Mouse (Mus musculus) kidney, adult 8-10 months (tissue): ENCODE measurements around the gene Fam155a.
"Not testable (repeated sequence)": the region's sequence is repeated elsewhere in the genome, so short reads cannot be mapped to it uniquely, and the experiment has no call there.

Experiments used
- DNase-seq, 2 experiments: peaks; one replicate each; pipeline ENCODE4 v3.0.0; 2022

Fam155a gene

DNA sequence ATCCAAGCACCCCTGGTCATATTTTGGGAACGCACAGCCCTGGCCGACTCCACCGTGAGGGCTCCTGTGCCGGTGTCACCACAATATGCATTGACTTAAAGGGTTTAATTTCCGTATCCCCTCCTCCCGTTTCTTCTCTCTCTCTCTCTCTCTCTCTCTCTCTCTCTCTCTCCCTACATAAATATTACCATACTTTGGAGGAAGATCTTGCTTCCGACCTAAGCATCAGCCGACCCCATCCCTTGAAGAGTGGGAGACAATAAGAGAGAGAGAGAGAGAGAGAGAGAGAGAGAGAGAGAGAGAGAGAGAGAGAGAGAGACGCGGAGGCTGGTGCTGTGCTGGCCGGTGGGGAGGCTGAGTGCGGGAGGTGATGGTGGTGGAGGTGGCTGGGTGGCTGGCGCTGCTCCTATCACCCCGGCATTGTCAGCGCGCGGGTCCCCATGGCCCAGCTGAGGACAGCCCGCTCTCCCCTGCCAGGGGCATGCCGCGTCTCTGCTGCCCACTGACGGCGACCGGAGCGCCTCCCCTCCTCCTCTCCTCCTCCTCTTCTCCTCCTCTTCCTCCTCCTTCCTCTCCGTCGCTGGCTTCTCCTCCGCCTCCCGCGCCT, at the start of gene Fam155a:
Fam155a (minus strand) TSS at position 163 of the 607 bp plus-strand sequence.
- DNase-seq = no peak

DNA sequence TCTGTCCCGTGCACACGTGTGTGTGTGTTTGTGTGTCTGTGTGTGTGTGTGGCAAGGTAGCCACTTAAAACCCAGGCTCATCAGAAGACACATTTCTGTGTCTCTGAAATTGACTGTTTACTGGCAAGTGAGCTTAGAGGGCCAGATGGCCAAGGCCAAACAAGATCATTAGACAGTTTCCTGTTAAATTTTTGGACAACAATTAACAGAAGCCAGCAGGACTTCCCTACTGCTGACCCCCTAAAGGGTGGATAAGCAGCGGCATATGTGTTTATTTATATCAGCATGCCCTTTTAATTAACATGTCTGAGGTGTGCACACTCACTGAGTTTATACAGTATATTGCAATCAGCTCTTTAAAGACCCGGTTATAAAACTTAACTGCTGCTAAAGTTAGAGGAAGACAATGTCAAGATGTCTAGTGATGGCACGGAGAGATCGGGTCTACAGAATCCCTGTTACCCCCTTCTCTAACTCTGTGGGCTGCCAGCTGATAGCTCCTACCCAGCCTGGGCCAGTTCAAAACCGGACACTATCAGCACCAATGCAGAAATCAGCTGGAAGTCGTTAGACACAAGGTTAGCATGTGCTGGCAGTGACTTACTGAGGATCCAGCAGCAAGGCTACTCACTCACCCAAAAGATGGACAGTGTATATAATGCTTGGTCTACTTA, 42.4 kb upstream of the Fam155a start:
- no peak for DNase-seq

DNA sequence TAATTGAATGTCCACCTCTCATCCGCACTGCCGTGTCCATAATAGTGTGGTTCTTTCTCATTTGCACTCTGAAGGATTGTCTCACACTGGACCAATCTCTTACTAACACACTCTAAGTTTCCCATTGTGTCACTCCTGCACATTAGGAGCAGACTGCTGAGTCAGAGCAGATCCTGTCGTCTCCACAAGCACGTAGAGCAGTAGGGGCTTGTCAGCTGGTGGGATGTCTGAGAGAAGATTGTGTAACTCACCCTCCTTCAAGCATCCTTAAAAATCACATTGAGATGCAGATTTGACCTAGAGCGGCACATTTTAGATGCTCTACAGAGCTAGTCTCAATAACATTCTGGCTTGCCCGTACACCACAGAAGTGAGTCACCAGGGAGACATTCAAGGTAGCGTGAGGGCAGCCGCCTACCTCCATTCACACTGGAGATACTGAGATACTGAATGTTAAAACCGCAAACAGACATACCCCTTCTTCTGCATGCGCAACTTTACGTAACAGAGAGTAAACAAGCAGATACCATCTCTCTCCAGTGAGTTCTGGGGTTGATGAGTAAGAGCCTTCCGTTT, 40.1 kb upstream of the Fam155a start:
- DNase-seq = no peak

- no peak for DNase-seq
Measured at GRCm38 (mm10) chr8:9808596-9808995, 37.6 kb upstream of the Fam155a start.

DNA sequence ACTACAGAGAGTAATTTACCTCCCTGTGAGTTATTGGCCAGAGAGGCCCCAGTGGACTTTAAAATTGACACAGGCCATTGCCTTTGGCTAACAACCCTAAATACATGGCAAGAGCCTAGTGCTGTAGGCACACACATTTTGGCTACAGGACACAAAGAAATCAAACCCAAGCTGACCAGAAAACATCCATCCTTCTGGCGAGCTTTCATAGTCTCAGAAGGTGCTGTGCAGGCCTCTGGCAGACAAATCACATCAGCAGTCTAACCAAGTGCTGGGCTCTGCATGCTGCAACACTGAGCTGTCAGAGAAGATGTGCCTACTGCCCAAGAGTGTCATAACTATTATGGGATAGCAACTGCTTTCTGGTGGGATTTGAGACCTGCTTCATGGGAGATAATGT, 34.7 kb upstream of the Fam155a start:
- DNase-seq = no peak

DNA sequence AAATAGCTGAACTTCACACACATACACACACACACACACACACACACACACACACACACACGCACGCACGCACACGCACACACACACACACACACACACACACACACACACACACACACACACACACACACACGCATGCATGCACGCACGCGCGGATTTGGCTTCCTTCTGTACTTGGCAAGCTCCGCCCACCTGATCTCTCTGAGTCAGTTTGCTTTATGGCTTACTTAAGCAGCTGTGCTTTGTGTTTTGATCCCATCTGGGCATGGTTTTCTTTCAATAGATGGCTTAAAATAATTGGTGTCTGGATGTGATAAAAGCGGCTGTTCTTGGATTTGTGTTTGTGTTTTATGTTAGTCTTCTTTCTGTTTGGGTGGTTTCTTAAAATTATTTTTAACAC, 29.4 kb upstream of the Fam155a start:
- DNase-seq = not testable (repeated sequence)

- DNase-seq = no peak
Measured at GRCm38 (mm10) chr8:9799923-9800322, 29.0 kb upstream of the Fam155a start.

- DNase-seq = no peak
Measured at GRCm38 (mm10) chr8:9797514-9797913, 26.6 kb upstream of the Fam155a start.

DNA sequence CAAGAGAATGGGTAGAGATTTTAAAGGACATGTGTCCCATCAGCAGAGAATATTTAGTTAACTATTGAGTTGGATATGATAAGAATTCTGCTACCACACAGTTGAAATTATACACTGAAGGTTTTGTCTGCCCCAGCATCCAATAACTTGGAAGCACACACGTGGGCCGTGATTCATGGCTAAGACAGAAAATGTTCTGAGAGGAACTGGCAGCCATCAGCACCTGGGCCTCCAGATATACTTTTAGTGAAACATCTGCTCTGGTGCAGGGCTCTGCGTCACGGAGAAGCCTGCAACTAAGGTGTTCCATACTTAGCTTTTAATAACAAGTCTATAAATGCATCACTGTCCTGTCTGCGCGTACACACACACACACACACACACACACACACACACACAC, 24.8 kb upstream of the Fam155a start:
- no peak for DNase-seq

DNA sequence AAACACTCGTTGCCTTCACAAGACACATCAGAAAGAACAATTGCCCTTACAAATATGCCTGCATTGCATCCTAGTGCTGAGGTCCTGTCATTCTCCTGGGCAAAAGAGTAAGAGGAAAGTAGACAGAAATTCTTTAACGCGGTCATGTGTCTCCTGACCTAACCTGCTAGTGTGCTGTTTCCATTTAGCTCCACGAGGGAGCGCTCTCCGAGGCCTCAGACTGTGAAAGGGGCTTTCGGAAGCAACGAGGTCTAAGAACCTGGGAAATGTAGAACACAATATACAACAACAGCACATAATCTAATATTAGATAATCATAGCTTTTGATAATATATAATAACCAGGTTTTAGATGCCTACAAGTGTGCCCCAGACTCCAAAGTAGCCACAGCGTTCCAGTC, 22.4 kb upstream of the Fam155a start:
- no peak for DNase-seq

- DNase-seq = no peak
Measured at GRCm38 (mm10) chr8:9780332-9780731, 9.4 kb upstream of the Fam155a start.

DNA sequence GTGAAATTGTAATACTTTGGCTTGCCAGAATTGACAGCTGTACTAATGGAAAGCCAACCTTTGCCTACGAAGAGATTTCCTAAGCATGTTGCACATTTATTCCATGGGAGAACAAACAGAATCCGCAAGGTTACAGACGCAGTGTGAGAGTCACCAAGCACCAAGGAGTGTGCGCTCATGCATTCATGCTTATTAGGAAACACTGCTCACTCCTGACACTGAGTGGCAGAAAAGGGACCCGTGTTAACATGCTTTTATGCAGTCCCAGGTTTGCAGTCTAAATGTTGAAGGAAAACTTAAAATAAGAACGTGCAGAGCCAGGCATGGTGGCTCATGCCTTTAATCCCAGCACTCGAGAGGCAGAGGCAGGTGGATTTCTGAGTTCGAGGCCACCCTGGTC, 7.2 kb upstream of the Fam155a start:
- no peak for DNase-seq

DNA sequence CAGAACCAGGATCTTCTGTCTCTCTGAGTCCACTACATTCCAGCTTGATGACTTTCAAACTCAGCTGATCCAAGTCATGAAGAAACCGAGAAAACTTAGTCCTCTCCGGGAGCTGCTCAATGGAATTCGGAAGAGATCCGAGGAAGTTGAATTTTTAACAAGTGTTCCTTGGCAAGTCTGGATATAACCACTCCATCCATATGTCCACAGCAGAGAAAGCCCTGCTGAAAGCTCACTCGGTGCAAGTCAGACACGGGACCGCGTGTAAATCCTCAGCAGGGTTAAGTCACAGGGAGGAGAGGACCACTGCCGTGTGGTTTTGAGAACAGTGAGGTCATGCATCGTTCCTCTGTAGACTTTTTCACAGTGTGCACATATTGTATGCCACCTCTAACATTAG, 5.9 kb upstream of the Fam155a start:
- DNase-seq = no peak

GRCm38 (mm10) chr8:9772519-9772840, 1.5 kb upstream of the Fam155a start:
- no peak for DNase-seq

DNA sequence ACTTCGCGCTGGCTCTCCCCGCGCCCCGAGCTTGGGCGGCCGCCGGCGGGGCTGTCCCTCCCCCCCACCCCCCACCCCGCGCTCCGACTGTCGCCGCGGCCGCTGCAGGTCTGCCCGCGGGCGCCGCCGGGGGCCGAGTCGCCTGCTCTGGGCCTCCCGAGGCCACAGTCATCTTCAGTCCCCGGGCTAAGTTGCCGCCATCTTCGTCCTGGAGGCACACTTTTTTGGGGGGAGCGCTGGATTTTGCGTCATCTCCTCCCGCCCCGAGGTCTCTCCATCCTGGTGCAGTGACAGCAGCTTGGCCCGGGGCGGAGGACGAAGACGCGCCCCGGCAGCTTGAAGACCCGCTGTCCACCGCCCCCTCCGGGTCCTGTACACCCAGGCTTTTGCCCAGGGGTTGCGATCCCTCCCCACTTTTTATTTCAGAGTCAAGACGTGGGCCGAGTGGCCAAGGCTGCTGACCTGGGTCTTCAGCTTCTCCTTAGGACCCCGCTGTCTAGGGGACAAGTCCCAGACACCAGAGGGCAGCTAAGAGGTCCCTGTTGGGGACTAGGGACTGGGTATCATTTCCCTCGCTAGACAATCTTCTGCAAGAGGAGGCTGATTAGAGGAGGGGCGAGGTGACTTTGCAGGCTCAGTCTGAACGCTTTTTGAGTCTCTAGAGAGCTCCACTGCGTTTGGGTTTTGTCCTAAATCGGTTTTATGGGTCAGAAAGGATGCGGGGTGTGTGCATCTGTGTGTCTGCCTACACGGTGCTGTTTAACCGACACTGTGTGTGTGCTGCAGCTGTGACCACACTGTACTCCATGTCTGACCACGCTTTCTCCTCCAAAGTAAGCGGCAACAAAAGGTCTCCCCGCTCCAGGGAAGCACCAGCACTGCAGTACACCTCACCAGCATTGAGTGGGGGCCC, 901 bp upstream of the Fam155a start:
- DNase-seq = no peak

DNA sequence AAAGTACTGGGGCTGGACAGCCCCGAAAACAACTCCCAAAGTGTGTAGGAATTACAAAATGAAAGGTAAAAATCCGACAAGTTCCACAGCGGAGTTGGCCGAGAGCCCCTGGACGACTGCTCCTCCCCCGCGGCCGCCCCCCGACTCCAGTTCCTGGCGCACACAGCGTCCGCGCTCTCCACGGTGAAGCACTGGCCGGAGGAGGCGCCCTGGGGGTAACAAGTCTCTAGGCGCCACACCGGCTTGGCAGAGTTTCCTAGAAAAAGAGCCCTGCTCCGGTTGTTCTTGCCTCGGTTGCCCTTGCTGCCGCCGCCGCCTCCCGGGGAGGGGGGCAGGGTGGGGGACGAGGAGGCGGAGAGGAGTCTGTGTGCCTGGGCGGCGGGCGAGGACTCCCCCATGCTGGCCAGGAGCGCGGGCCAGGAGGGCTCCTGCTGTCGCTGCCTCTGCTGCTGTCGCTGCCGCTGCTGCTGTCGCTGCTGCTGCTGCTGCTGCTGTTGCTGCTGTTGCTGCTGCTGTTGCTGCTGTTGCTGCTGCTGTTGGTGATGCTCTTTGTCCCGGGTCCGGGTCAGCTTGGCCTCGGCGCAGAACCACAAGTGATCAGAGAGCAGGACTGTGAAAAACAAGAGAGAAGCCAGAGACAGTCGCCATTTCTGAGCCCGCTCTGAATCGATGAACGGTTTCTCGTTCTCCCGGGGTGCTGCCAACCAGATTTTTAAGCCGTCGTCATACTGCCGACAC, 531 bp downstream of the Fam155a start:
- DNase-seq = no peak

DNA sequence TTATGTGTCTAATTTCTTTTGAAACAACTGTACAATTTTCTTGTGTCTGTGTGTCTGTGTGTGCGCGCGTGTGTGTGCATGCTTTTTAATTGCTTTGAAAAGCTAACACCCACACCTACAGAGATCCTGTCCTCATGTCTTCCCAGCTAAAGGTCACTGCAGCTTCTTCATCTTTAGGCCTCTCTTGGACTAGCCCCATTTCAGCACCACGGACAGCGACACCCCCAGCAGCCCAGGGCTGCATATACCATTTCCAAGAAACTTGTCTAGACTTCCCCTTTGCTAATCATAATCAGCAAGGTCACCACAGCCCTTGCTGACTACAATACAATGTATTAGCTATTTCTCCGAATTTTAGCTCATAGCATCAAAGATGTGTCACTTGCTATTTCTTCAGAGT, 1.9 kb downstream of the Fam155a start:
- DNase-seq = peak in 1 of 2 experiments; percentile 39

DNA sequence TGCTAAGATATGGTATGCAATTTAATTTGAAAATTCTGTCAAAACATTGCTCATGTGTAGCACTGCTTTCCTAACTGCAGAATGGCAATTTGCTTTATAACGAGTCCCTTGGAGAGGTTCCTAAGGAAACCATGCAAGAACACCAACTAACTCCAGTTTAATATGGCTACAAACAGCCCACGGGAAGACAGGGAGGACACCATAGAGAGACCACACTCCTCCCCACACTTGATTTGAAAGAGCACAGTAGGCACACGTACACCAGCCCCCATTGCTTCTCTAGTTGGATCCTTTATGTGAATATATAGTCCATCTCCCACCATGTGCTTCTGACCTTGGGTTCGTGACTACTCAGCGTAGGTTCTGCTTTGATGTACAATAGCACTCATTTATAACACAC, 35.8 kb downstream of the Fam155a start:
- DNase-seq = no peak

DNA sequence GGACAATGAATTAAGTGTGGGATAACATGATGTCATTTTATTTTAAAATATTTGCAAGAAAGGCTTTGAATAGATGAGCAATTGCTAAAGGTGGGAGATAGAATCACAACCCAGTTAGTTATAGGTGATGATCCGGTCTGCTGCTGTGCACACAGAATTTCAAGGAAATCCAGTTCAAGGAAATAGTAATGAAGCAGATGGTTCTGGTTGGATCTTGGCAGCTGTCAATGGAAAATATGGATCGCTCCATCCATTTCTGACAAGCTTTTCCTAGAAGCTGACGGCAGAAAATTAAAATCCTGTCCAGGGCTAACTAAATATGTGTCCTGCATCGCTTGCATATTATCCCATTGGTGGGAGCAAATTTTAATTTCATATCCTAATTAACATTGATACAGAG, 61.2 kb downstream of the Fam155a start:
- DNase-seq = no peak

GRCm38 (mm10) chr8:9707433-9707832, 63.5 kb downstream of the Fam155a start:
- DNase-seq = no peak

- DNase-seq = no peak
Measured at GRCm38 (mm10) chr8:9694794-9695193, 76.2 kb downstream of the Fam155a start.

DNA sequence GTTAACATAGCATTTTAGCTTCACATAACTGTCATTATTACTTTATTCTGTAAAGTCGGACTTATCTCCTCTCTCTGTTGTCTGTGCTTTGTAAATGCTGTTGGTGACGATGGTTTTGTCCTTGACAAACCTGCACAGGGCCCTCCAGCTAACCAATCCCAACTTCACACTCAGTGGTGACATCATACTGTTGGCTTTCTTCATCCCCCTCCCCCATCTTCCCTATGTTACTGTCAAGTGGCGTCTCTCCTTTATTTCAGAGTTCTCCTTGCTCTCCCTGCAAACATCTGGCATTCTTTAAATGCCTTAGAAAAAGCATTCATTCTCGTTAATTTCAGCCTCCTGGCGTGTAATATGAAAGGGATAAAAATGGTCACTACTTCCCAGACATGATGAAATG, 78.6 kb downstream of the Fam155a start:
- no peak for DNase-seq

- DNase-seq = not testable (repeated sequence)
Measured at GRCm38 (mm10) chr8:9660014-9660413, 110.9 kb downstream of the Fam155a start.
